Mouse (Mus musculus) E14TG2a.4 (cell line): ENCODE data around the gene Lrrtm1.

Experiments
- CTCF ChIP-seq: conservative IDR thresholded peaks from 2 replicates; pipeline ENCODE4 v1.5.1; 2014; ENCODE audit warnings: low read length
- NANOG ChIP-seq: IDR thresholded peaks from 2 replicates; pipeline ENCODE4 v1.6.1; 2014; ENCODE audit warnings: borderline replicate concordance, low read length, mixed read lengths

GRCm38 (mm10) chr6:77209929-77210328, 32.6 kb upstream of the Lrrtm1 start:
- TF ChIP-seq CTCF (no peak), NANOG (no peak)
